Mouse (Mus musculus): Measurements from ENCODE around the gene Olfr1274-ps.
"Not testable (repeated sequence)": the region's sequence is repeated elsewhere in the genome, so short reads cannot be mapped to it uniquely, and the experiment has no call there.

Olfr1274-ps gene

DNA sequence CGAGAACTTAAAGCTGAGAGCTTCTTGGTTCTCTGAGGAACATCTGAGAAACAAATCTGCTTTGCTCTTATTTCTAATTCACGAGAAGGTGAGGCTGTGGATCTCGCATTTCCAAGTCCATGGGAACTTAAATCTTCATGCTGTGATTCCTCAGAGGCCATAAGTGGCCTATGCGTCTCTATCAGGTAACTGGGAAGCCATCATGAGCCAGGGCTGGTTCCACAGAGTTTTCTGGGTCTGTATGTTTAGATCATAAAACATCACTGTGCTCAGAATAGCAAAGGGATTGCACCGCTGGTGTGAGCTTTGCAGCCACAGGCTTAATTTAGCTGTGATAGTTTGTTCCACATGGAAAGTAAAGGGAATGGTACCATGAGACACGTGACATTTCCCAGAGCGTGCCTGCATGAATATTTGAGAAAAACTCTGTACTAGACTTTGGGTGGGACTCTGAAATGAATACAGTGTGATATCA, at the start of gene Olfr1274-ps:
Gene Olfr1274-ps (plus strand): TSS at position 51 of the 475 bp plus-strand sequence.
- in situ Hi-C loops (cut with MboI; ENCODE audit: unreplicated experiment in 2 of 2) = not testable (repeated sequence)

GRCm38 (mm10) chr2:90351047-90351446, 47.4 kb upstream of the Olfr1274-ps start:
- in situ Hi-C loops (cut with MboI; ENCODE audit: unreplicated experiment in 2 of 2) = not testable (repeated sequence)

GRCm38 (mm10) chr2:90351540-90351939, 46.9 kb upstream of the Olfr1274-ps start:
- in situ Hi-C loops (cut with MboI; ENCODE audit: unreplicated experiment in 2 of 2) = not testable (repeated sequence)

DNA sequence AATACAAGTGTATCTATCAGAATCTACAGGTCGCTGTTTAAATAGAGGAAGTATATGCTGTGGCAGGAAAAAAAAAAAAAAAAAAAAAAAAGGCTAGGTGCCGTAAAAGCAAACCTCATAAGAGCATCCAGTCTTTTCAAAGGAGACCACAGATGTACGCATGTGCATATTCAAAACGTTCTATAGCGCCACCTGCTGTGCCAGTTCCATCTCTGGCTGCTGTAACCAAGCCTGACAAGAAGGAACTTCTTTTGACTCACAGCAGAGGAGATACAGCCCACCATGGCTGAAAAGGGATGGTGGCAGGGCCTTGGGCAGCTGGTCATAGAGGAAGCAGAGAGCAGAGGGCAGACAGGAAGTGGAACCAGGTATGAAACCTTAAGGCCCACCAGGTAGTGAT, 39.3 kb upstream of the Olfr1274-ps start:
- in situ Hi-C loops (cut with MboI; ENCODE audit: unreplicated experiment in 2 of 2) = not testable (repeated sequence)

DNA sequence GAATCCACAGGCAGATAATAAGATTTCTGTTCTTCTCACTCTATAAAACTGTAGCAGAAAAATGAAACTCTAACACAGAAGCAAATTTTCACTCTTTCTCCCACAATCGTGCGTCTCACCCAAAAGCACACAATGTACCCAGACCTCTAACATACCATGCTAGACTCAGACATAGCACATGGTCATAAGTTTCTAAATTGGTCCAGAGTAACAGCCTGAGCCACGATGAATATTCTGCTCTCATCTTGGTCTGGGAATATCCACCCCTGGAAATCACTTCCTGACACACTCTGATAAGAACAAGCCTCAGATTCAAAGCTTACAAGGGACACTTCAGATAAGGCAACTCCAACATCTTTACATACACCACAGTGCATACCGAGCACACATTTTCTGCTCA, 38.3 kb upstream of the Olfr1274-ps start:
- in situ Hi-C loops (cut with MboI; ENCODE audit: unreplicated experiment in 2 of 2) = not testable (repeated sequence)

DNA sequence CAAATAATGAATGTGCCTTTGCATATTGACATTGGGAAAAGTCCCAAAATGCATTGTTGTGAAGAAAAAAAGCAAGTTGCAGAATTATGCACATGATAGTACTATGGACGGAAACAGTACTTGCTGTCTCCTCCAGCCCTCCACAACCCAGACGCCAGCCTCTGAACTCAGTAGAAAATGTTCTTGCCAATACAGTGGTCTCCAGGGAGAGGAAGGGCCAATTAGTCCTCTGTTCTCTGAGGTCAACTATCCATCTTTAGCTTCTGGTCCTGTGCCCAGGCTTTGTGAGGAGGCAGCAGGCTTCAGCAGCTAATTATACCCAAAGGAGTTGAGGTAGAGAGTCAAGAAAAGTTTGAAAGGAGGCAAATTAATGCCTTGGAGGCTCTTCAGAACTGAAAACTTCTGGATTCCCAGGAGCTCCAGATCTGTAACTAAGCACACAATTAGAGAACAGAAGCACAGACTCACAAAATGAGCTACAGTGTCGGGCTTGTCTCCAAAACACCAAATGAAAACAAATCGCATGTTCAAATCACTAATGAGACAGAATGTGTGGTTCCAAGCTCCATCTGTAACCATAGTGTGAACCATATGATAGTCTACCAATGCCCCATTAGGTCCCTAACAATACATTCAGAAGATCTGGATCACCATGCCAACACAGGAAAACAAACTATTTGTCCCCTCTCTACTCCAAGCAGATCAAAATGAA, 15.8 kb downstream of the Olfr1274-ps start:
- in situ Hi-C loops (cut with MboI; ENCODE audit: unreplicated experiment in 2 of 2) = not testable (repeated sequence)

GRCm38 (mm10) chr2:90422282-90422681, 23.8 kb downstream of the Olfr1274-ps start:
- in situ Hi-C loops (cut with MboI; ENCODE audit: unreplicated experiment in 2 of 2) = not testable (repeated sequence)

DNA sequence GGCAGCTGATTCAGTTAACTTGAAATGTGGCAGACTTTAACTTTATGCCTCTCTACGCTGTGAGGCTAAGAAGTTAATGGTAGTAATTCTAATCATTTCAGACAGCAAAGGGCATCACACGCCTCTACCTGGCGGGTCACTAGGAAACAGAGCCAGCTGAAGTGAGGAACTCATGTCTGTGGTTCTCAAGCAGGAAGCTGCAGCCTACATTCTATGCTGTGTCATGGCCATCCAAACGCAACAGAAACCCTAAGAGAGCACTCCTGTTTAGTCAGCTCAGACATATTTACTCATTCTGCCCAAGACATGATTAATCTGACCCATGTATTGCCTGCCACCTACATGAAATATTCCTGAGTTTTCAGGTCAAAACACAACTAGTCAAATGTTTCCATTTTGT, 26.5 kb downstream of the Olfr1274-ps start:
- in situ Hi-C loops (cut with MboI; ENCODE audit: unreplicated experiment in 2 of 2) = not testable (repeated sequence)

DNA sequence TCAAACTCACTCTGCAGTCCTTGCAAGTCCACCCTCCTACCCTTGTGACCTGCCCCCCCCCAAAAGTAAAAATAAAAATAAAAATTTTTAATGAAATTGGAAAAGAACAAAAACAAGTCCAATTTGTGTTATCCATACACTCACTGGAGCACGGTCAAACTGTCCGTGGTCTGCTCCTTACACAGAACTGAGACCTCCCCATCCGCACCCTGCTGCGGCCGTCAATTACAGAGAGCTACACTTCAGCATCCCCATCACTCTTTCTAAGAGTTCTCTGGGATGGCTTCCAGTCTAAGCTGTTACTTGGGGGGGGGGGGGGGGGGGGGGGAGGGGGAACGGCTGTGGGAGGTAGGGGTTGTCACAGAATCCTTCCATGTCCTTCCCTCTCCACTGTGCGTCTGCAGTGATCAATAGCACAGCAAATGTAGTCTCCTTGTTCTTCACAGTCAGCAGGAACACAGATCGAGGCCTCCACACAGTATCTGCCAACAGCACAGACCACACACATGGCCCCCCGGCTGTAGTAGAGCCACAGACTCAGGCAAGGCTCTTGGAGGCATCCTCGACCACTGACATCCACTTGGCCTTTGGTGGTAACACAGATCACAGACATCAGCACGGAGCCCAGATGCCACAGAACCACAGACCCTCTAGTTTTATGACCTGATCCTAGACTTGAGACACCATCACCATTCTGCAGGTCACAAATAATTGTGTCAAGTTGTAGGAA, 30.7 kb downstream of the Olfr1274-ps start:
- in situ Hi-C loops (cut with MboI; ENCODE audit: unreplicated experiment in 2 of 2) = not testable (repeated sequence)

DNA sequence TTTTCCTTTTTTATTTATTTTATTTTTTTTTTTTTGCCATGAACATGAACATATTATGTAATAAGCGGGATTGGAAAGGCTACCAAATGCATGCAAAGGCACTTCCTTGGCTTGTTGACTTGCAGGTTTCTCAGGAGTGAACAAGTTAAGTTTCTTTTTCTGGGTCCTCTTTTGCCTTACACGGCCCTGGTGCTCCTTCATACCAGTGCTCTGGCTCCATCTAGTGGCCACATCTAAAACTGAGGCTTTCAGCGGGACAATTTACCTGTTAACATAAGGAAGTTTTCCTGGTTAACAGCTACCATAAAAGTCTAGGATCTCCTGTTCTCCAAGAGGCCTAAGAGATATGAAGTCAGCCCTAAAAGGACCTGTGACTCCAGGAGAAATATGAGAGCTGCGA, 31.3 kb downstream of the Olfr1274-ps start:
- in situ Hi-C loops (cut with MboI; ENCODE audit: unreplicated experiment in 2 of 2) = not testable (repeated sequence)

- in situ Hi-C loops (cut with MboI; ENCODE audit: unreplicated experiment in 2 of 2) = not testable (repeated sequence)
These were observed 39.0 kb downstream of the Olfr1274-ps start for GRCm38 (mm10) chr2:90437453-90437852.

- in situ Hi-C loops (cut with MboI; ENCODE audit: unreplicated experiment in 2 of 2) = not testable (repeated sequence)
These were observed 41.7 kb downstream of the Olfr1274-ps start for GRCm38 (mm10) chr2:90440169-90440568.

DNA sequence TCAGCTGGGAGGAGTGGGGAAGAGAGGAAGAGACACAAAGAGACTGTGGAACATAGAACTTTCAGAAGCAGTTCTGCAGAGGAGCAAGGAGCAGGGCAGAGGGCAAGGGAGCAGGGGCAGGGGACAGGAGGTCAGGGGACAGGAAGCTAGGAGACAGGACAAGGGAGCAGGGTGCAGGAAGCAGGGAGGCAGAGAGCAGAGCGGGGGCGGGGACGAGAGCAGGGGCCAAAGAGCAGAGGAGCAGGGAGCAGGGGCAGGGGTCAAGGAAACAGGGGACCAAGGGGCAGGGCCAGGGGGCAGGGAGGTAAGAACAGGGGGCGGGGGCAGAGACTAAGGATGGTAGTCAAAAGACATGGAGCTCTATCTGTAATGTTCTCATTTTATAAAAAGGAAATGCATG, 43.3 kb downstream of the Olfr1274-ps start:
- in situ Hi-C loops (cut with MboI; ENCODE audit: unreplicated experiment in 2 of 2) = not testable (repeated sequence)

GRCm38 (mm10) chr2:90443811-90444210, 45.3 kb downstream of the Olfr1274-ps start:
- in situ Hi-C loops (cut with MboI; ENCODE audit: unreplicated experiment in 2 of 2) = no loop called here

DNA sequence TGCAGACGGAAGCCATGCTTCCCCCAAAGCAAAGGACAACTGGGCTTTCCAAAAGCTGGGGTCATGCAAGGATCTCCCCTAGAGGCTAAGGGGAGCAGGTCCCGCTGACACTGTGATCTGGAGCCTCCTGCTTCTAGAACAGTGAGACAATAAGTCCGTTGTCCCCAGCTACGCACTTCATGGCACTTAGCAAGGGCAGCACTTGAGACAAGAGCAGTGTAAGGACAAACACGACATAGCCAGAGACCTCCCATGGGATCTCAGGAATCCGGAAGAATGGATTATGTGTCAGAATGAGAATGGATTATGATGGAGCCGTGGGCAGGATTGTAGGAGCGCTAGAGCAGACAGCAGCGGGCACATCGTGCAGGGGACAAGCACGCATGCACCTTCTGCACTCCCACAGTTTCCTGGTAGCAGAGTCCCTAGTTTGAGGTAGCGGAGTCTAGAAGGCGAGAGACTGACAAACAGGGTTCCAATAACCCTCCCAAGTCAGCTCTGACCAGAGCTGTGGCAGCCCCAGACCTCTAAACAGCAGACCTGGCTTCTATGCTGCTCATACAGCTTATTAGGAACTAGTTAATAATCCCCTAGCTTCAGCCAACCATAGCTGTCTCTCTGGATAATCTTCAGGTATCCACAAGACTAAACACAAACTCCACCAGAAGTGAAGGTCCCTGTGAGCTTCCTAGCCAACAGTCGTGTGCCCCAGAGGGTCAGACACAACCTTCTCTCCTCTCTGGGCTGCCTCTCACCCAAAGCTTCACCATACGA, 50.7 kb downstream of the Olfr1274-ps start:
- in situ Hi-C loops (cut with MboI; ENCODE audit: unreplicated experiment in 2 of 2) = no loop called here

- in situ Hi-C loops (cut with MboI; ENCODE audit: unreplicated experiment in 2 of 2) = no loop called here
These were observed 53.9 kb downstream of the Olfr1274-ps start for GRCm38 (mm10) chr2:90452380-90452779.
